Mouse (Mus musculus): ENCODE measurements around the gene Mpdu1. TPM values are rescaled to one million over a fixed set of nuclear protein-coding genes. Genes with fewer than 3 reads are reported as not detected.
"Not testable (repeated sequence)": the region's sequence is repeated elsewhere in the genome, so short reads cannot be mapped to it uniquely, and the experiment has no call there.

Mpdu1 gene
- total RNA-seq (2017) = 41.3 and 73.7 TPM in 2 replicates

DNA sequence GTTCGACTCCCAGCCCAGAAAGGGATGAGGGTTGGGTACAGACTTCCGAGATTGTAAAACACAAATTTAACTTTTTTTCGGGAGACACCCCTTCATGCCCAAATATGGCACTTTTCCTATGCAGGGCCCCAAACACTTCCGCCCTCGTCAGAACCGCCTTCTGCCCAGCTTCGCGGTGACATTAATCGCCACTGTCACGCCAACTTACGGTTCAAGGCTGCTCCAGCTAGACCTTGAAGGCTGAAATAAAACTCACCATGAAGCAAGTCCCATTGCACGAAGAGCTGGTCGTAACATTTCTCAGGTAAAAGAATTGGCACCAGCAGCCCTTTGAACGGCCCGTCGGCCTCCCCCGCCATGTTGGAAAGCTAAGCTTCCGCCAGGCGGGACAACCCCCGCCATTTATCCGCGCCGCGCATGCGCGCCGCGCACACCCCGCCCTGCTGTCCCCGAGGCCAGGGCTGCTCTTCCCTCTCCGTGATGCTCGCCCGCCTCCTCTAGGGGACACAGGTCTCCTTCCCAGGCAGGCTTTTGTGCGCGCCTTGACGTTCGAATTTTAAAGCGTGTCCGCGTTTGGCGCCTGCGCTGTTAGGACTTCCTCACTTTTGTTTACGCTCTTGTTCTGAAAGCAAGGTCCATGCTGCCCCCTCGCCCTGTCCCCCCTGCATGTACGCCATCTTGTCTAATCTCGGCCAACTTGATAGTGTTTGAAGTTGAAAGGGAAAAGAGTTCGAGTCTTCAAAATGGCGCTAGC, at the start of gene Mpdu1:
Mpdu1 (minus strand) TSS at position 430 of the 754 bp plus-strand sequence.
- ATAC-seq (replicated peaks in 1 of 2; ENCODE audit: insufficient read depth in 1 of 2, low FRiP score in 2 of 2, low TSS enrichment in 1 of 2, low read depth in 1 of 2, poor library complexity in 2 of 2, severe bottlenecking in 2 of 2) = peak; percentile 83 to 85

DNA sequence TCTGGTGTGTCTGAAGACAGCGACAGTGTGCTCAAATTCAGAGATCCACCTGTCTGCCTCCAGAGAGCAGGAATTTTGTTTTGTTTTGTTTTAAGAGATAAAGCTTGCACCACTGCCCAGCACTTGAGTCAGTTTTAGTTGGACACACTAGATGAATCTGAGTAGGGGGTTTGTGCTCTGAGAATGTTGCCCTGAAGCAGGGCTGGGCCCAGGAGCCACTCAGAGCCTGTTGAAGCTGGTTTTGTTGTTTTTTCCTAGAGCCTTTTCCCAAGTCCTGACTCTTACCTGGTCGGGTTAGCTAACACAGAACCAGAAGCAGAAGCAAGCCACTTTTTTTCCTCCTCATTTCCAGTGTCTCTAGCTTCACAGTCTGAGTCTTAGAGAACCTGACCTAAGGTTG, 48.6 kb upstream of the Mpdu1 start:
- no peak for ATAC-seq (replicated peaks in 1 of 2; ENCODE audit: insufficient read depth in 1 of 2, low FRiP score in 2 of 2, low TSS enrichment in 1 of 2, low read depth in 1 of 2, poor library complexity in 2 of 2, severe bottlenecking in 2 of 2)

DNA sequence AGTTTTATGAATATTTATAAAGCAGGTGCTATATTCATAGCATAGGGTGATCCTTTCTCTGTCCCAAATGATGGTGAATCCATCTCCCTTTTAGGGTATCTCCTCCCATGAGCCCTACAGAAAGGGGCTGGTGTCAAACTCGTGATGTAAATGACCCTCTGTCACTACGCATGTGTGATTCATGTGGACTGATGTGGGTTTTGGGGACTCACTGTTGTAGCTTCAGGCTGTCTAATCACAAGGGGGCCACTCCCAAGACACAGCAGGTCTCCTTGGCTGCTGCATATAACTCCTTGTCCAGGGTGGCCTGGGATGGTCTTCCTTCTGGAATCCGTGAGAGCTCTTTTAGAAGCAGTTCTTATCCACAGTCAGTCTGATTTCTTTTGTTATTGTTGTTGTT, 48.0 kb upstream of the Mpdu1 start:
- ATAC-seq (replicated peaks in 1 of 2; ENCODE audit: insufficient read depth in 1 of 2, low FRiP score in 2 of 2, low TSS enrichment in 1 of 2, low read depth in 1 of 2, poor library complexity in 2 of 2, severe bottlenecking in 2 of 2) = no peak

DNA sequence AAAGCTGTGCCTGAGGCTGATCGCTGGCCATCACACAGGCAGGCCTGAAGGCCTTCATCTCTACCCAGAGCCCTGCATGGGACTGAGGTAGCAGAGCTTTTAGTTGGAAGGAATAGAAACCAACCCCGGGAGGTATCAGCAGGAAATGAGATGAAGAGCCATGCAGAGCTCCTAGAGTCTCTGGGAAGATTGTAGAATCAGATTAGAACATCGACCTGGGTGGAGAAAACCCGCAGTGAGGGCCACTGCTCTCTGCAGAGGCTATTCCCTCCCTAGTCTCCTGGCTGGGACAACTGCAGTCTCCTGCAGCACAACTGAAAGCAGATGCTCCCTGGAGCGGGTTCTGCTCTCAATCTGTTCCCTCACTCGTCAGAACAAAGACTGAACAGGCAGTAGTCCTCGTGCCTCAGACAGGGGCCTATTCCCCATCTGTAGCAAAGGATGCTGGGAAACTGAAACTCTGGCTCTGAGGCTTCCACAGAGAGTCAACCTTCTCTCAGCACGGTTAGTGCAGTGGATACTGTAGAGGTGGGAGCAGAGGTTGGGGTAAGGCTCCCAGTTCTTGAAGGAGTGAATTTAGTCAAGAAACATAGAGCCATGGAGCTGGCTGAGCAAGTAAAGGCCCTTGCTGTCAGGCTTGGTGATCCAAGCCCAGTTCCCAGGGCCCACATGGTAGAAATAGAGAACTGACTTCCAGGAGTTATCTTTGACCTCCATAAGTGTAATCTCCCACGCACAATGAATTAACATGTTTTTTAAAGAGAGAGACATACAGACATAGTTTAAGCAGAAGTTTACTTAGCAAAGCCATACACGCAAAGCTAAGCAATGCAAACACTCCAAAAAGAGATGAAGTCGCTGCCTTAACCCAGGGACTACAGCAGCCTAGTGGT, 47.4 kb upstream of the Mpdu1 start:
- no peak for ATAC-seq (replicated peaks in 1 of 2; ENCODE audit: insufficient read depth in 1 of 2, low FRiP score in 2 of 2, low TSS enrichment in 1 of 2, low read depth in 1 of 2, poor library complexity in 2 of 2, severe bottlenecking in 2 of 2)

DNA sequence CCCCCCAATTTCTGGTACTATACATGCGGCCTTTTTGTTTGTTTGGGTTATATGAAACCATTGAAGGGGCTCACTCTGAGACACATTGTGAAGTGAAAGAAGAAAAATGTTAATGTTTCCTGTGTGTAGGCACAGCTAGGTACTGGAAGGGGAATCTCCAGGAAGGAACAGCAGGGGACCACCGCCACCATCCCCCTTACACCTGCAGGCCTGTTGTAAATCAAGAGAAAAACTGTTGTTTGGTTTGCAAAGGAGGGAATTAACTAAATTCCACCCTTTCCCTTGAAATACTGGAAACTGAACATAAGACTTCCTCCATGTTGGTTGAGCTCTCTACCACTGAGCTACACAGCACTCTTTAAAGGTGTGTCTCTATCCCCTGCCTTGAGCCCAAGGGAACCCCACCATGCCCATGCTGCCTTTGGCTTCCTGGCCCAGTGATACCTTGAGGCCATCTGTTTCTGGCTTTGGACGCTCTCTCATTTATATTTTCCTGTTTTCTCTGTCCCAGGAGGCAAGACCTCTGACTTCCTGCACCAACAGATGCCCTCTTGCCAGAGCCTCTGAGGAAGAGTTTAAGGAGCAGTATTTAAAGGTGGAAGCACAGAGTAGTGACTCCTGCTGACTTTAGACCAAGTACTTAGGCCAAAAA, 46.3 kb upstream of the Mpdu1 start:
- no peak for ATAC-seq (replicated peaks in 1 of 2; ENCODE audit: insufficient read depth in 1 of 2, low FRiP score in 2 of 2, low TSS enrichment in 1 of 2, low read depth in 1 of 2, poor library complexity in 2 of 2, severe bottlenecking in 2 of 2)

DNA sequence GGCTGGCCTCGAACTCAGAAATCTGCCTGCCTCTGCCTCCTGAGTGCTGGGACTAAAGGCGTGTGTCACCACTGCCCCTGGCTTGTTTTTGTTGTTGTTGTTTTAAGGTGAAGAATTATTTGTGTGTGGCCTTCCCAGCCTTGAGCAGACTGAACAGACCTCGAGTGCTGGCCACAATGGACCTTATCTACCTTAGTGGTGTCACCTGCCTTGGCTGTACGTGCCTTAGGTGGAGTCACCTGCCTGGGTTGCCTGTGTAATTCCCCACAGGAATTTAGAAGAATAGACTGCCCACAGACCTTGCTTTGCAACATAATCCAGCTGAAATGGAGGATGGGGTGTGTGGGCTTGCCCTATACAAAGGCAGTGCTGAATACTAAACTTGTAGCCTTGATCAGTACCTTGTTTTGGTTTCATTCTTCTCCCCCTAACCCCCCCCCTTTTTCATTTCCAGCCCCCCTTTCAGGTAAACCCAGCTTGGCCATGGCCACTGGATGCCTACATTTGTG, 45.5 kb upstream of the Mpdu1 start:
- no peak for ATAC-seq (replicated peaks in 1 of 2; ENCODE audit: insufficient read depth in 1 of 2, low FRiP score in 2 of 2, low TSS enrichment in 1 of 2, low read depth in 1 of 2, poor library complexity in 2 of 2, severe bottlenecking in 2 of 2)

GRCm38 (mm10) chr11:69707480-69707847, 45.0 kb upstream of the Mpdu1 start:
- ATAC-seq (replicated peaks in 1 of 2; ENCODE audit: insufficient read depth in 1 of 2, low FRiP score in 2 of 2, low TSS enrichment in 1 of 2, low read depth in 1 of 2, poor library complexity in 2 of 2, severe bottlenecking in 2 of 2) = no peak

DNA sequence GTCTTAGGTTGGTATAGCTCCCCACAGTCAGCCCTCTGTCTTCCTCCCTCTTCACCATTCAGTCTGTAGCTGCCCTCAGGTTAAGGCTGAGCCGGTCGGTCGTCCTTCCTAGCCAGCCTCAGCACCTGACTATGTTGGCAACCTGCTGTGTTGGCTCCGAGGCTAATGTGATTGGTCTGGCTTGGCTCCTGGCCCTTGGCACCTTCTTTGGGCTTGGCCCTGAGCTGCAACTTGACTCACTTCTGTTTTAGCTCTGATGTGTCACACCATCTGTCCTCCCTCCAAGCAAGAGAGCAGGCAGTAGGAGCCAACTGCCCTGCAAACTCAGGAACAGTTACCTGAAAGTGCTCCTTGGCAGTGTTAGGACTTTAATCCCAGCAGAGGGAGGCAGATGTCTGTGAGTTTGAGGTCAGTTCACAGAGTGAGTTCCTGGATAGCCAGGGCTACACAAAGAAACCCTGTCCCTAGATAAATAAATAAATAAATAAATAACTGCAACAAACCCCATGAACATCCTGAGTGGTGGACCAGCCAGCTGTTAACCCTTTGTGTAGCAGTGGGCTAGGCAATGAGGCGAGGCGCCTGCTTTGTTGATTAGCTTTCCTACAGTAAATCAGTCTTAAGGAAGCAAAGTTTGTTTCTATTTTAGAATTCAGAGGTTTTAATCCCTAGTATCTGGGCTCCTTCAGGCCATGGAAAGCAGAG, 44.5 kb upstream of the Mpdu1 start:
- no peak for ATAC-seq (replicated peaks in 1 of 2; ENCODE audit: insufficient read depth in 1 of 2, low FRiP score in 2 of 2, low TSS enrichment in 1 of 2, low read depth in 1 of 2, poor library complexity in 2 of 2, severe bottlenecking in 2 of 2)

GRCm38 (mm10) chr11:69704613-69705010, 42.2 kb upstream of the Mpdu1 start:
- no peak for ATAC-seq (replicated peaks in 1 of 2; ENCODE audit: insufficient read depth in 1 of 2, low FRiP score in 2 of 2, low TSS enrichment in 1 of 2, low read depth in 1 of 2, poor library complexity in 2 of 2, severe bottlenecking in 2 of 2)

GRCm38 (mm10) chr11:69703814-69704612, 41.6 kb upstream of the Mpdu1 start:
- no peak for ATAC-seq (replicated peaks in 1 of 2; ENCODE audit: insufficient read depth in 1 of 2, low FRiP score in 2 of 2, low TSS enrichment in 1 of 2, low read depth in 1 of 2, poor library complexity in 2 of 2, severe bottlenecking in 2 of 2)

DNA sequence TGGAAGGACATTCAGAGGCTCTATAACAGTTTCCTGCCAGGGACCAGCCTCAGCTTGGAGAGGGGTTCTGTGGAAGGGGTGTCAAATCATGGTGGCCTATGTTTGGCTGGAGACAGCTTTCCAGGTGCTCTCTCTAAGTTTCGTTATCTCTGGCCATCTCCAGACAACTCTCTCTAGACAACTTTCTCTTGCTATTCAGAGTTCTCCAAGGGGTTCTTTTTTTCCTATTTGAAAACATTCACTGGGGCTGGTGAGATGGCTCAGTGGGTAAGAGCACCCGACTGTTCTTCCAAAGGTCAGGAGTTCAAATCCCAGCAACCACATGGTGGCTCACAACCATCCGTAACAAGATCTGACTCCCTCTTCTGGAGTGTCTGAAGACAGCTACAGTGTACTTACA, 40.9 kb upstream of the Mpdu1 start:
- ATAC-seq (replicated peaks in 1 of 2; ENCODE audit: insufficient read depth in 1 of 2, low FRiP score in 2 of 2, low TSS enrichment in 1 of 2, low read depth in 1 of 2, poor library complexity in 2 of 2, severe bottlenecking in 2 of 2) = not testable (repeated sequence)

- ATAC-seq (replicated peaks in 1 of 2; ENCODE audit: insufficient read depth in 1 of 2, low FRiP score in 2 of 2, low TSS enrichment in 1 of 2, low read depth in 1 of 2, poor library complexity in 2 of 2, severe bottlenecking in 2 of 2) = not testable (repeated sequence)
Observed at GRCm38 (mm10) chr11:69702886-69703285, 40.4 kb upstream of the Mpdu1 start.

DNA sequence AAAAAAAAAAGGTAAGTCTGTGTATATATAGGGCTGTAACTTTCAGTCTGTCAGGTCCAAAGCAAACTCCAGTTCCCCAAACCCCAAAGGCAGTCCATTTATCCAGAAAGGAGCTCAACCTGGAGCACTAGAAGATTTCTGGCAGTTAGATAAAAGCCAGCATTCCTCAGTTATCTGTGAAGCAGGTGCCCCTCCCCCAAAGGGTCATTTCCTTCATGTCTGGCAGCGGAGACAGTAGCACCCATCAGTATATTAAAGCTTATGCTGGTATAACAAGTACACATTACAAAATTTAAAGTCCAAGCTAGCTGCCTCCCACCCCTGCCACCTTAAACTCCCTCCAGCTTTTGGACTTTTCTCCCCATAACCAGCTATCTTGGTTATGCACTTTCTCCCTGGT, 37.2 kb upstream of the Mpdu1 start:
- no peak for ATAC-seq (replicated peaks in 1 of 2; ENCODE audit: insufficient read depth in 1 of 2, low FRiP score in 2 of 2, low TSS enrichment in 1 of 2, low read depth in 1 of 2, poor library complexity in 2 of 2, severe bottlenecking in 2 of 2)

DNA sequence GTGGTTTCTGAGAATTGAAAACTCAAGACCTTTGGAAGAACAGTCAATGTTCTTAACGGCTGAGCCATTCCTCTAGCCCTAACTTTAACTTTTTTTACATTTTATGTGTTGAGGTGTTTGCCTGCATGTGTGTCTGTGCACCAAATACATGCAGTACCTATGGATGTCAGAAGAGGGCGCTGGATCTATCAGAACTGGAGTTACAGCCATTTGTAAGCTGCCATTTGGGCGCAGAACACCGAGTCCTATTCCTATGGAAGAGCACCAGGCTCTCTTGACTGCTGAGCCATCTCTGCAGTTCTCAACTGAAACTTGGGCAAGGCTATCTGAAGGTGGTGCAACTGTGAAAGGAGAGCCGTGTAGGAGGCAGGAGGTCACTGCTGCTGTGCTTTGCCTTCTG, 36.1 kb upstream of the Mpdu1 start:
- ATAC-seq (replicated peaks in 1 of 2; ENCODE audit: insufficient read depth in 1 of 2, low FRiP score in 2 of 2, low TSS enrichment in 1 of 2, low read depth in 1 of 2, poor library complexity in 2 of 2, severe bottlenecking in 2 of 2) = no peak

DNA sequence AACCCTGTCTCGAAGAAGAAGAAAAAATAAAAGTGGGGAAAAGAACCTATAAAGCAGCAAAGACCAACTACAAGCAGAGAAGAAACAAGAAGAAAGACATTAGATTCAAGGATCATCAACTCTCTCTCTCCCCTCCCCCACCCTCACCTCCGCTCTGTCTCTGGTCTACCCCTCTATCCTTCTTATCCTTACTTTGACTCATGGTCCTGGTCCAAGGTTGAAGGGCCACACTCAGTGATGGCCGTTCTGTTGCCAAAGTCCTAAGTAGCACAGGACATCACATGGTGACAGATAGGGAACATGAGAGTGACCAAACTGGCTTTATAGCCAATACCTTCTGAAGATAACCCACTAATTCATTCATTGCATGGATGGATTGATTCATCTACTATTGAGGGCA, 35.0 kb upstream of the Mpdu1 start:
- ATAC-seq (replicated peaks in 1 of 2; ENCODE audit: insufficient read depth in 1 of 2, low FRiP score in 2 of 2, low TSS enrichment in 1 of 2, low read depth in 1 of 2, poor library complexity in 2 of 2, severe bottlenecking in 2 of 2) = no peak

GRCm38 (mm10) chr11:69695361-69696181, 33.1 kb upstream of the Mpdu1 start, which contains the start of the genes Tnfsf12 and Tnfsfm13:
TSS of gene Tnfsf12 (minus strand) at chr11:69695849.
TSS of gene Tnfsfm13 (minus strand) at chr11:69696098.
- ATAC-seq (replicated peaks in 1 of 2; ENCODE audit: insufficient read depth in 1 of 2, low FRiP score in 2 of 2, low TSS enrichment in 1 of 2, low read depth in 1 of 2, poor library complexity in 2 of 2, severe bottlenecking in 2 of 2) = peak; percentile 46 to 85

All from hematopoietic stem cell, adult 5-6 weeks (primary cell).